In the genomic region with DNA sequence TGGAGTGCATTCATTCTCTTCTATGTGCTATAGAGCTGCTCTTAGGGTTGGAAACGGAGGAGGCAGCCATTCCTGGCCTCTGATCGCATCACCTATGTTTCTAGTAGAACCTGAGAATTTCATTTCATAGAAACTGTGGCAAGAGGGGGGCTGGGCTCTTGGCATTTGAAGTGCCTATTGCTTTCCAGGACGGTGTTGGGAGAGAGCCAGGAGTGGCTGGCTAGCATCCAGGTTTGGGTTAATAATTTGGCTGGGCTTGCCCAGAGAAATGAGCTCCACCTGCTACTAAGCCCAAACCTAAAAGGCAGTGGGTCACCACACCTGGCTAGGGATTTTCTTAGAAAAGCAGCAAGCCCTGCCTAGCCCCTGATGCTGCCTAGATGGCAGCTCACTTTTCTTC, we compare ENCODE assay signal across 8 mouse cellular contexts. TPM values are rescaled to one million over a fixed set of nuclear protein-coding genes. Genes with fewer than 3 reads are reported as not detected.
DNase-seq lines count a peak whose midpoint lies in the region; ATAC-seq and TF ChIP-seq lines count a peak whose summit lies in the region.
"Had no signal": no experiment of that assay in that cellular context is flagged by ENCODE, and none has a peak within 500 bp of the region (broad histone marks: within the 10 kb centered on the region; RNA-seq: fewer than 3 reads in every experiment).

No protein-coding gene starts in this region.

- ATAC-seq in liver, postnatal 0 days, result peak; percentile 57
- no peak for ATAC-seq in frontal cortex, adult (ENCODE audit: low TSS enrichment)

- TF ChIP-seq CTCF in liver, postnatal 0 days (IDR thresholded peaks at IDR 0.05; ENCODE audit: low read depth), result no peak

- DNase-seq in right cerebral cortex, adult 2 months (ENCODE audit: low spot score in 2 of 2), result peak; percentile 13 to 24
- no peak for DNase-seq in right cerebral cortex, postnatal 25 days
- DNase-seq in cerebellum, adult 11-12 months, result peak; percentile 74
- DNase-seq in kidney, adult 11 months, result peak; percentile 94
- peak; percentile 87 for DNase-seq in liver, postnatal 0 days
- no peak for DNase-seq in thymus, postnatal 4 days

- no peak for TF ChIP-seq EP300 in liver, postnatal 0 days (IDR thresholded peaks at IDR 0.05; ENCODE audit: low read depth)

- peaks cover 52% of the 10 kb centered on the region for H3K4me1 ChIP-seq in liver, postnatal 0 days (ENCODE audit: insufficient read depth)

- H3K4me3 ChIP-seq in liver, postnatal 0 days (ENCODE audit: low read depth, low read length), result no peak overlapping the region
- H3K4me3 ChIP-seq: neural tube, embryonic 13.5 days had no signal

- H3K36me3 ChIP-seq in liver, postnatal 0 days (replicated peaks; ENCODE audit: insufficient read depth, low read length), result 0 out of 2 replicates have a peak, but pooled peaks cover 2% of the 10 kb centered on the region

- no peak overlapping the region for H3K9ac ChIP-seq in liver, postnatal 0 days (replicated peaks)
- H3K9ac ChIP-seq: neural tube, embryonic 13.5 days had no signal

- 42% methylated on average over 3 of the region's 3 CpGs for WGBS in liver, postnatal 0 days (ENCODE audit: insufficient replicate concordance)

- no peaks in the 10 kb centered on the region for H3K27me3 ChIP-seq in liver, postnatal 0 days (ENCODE audit: insufficient read depth, low read length)
- H3K27me3 ChIP-seq: neural tube, embryonic 13.5 days had no signal

- H3K4me2 ChIP-seq in liver, postnatal 0 days (ENCODE audit: low read depth, low read length), result peak overlapping the region; percentile 41; the same call in 1 of the 2 replicates
- H3K4me2 ChIP-seq: neural tube, embryonic 13.5 days had no signal

- H3K9me3 ChIP-seq in liver, postnatal 0 days (ENCODE audit: low read length), result no peaks in the 10 kb centered on the region
- H3K9me3 ChIP-seq: neural tube, embryonic 13.5 days had no signal

- H3K27ac ChIP-seq in liver, postnatal 0 days (ENCODE audit: low read depth), result 0 out of 2 replicates have a peak overlapping the region, but pooled peaks have one; percentile 16
- H3K27ac ChIP-seq: neural tube, embryonic 13.5 days had no signal

RNA-seq across cellular contexts. Expression of a gene that starts 18.2 kb away (rescaled TPM):
- polyA plus RNA-seq in liver, postnatal 0 days (2015; fragmentation: Nextera tagmentation; extraction: Ambion mirVana), result 1.4 and 1.6 TPM in 2 replicates

RNA-seq across cellular contexts. Expression of a gene that starts 24.3 kb away (rescaled TPM):
- 1.6 and 2.7 TPM in 2 replicates for polyA plus RNA-seq in liver, postnatal 0 days (2015; fragmentation: Nextera tagmentation; extraction: Ambion mirVana)

RNA-seq across cellular contexts. Expression of a gene that starts 43.1 kb away (rescaled TPM):
- 0.02 TPM in 1 of 2 replicates, not detected in the other for polyA plus RNA-seq in liver, postnatal 0 days (2015; fragmentation: Nextera tagmentation; extraction: Ambion mirVana)

RNA-seq across cellular contexts. Expression of a gene that starts 49.1 kb away (rescaled TPM):
- 147 and 149 TPM in 2 replicates for polyA plus RNA-seq in liver, postnatal 0 days (2015; fragmentation: Nextera tagmentation; extraction: Ambion mirVana)

Comparison
In these comparisons a context has a peak if more than half of its experiments do, and no peak if none do; other contexts are left out.
1. DNase-seq: peak in right cerebral cortex, adult 2 months (2 of 2), cerebellum, adult 11-12 months (single experiment), kidney, adult 11 months (single experiment) and liver, postnatal 0 days (single experiment); none in right cerebral cortex, postnatal 25 days (single experiment) and thymus, postnatal 4 days (single experiment).